Mouse (Mus musculus): ENCODE measurements around the gene Carnmt1. TPM values are rescaled to one million over a fixed set of nuclear protein-coding genes. Genes with fewer than 3 reads are reported as not detected.

Gene Carnmt1
- 2.3 and 3.4 TPM in 2 replicates for polyA plus RNA-seq (2012; rRNA removed)

DNA sequence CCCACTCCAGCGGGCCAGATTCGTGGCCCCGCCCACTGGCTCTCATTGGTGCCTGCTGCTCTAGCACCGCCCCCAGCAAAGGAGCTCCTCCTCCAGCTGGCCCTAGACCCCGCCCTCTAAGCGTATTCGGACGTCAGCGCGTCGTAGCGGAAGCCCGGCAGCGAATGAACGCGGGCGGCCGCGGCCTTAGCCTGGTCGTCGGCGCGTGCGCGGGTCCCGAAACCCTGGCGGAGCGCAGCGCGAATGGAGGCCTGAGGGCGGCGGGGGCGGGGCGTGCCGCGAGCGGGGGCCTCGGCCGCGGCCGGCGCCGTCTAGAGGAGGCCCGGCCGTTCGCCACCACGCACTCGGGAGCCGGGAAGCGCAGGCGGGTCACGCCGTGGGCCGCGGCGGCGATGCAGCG is at the start of gene Carnmt1:
Gene Carnmt1, plus strand, starts transcription at position 157 of the 400 bp plus-strand sequence.

DNA sequence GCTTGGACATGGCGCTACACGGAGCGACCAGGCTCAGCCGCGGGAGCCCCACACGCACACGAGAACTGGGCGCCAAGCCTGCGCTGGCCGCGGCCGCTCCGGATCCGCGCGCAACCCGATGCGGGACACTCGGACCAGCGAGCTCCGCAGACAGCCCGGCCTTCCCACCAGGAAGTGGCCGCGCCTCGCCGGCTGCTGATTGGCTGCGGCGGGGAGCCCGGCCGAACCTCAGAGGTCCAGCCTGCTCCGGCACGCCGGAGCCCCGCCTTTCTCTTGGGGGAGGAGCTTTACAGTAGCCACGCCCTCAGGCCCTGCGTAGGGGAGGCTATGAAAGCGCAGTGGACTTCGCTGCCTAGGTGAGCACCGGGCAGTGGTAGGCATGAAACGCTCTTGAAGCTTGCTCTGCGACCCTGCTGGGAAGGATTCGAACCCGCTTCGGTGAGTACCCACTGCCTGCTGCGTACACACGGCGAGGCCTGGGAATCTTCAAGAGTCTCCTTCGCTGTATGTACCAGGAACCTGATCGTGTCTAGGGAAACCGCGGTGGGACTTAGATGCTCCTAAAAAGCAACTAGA is 38.8 kb upstream of the Carnmt1 start, which contains the start of the genes Ostf1 and Nmrk1:
Gene Ostf1, minus strand, starts transcription at position 180 of the 576 bp plus-strand sequence.
Gene Nmrk1, plus strand, starts transcription at position 307 of the 576 bp plus-strand sequence.

DNA sequence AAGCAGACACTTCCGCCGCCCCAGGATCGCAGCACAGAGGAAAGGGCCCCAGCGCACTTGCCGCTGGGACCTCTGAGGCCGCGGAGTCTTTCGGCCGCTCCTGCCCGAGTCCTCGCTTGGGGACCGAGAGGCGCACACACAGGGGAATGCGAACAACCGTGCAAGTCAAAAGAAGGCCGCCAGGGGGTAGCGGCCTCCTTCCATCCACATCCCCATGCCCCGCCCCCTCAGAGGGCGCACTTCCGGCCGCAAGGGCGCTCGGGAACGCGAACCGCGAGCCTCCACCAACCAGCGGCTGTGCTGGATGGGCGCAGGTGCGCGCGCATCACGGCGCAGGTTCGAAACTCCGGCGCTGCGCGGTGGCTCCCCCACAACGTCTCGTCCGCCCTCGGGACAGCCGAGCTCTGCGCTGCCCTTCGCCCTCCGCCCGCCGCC is 42.3 kb downstream of the Carnmt1 start, which contains the start of gene D030056L22Rik:
Gene D030056L22Rik, plus strand, starts transcription at position 328 of the 435 bp plus-strand sequence.

GRCm38 (mm10) chr19:18749598-18750339 is 79.2 kb downstream of the Carnmt1 start, which contains the start of gene Trpm6:
Trpm6 (plus strand) TSS chr19:18749983.

Other genes starting within 250 kb of the Carnmt1 start
- 26.3 and 40.1 TPM in 2 replicates for gene Ostf1, start 38.9 kb upstream of the Carnmt1 start, polyA plus RNA-seq (2012; rRNA removed)
- 1.4 TPM in 2 replicates for gene Nmrk1, start 38.8 kb upstream of the Carnmt1 start, polyA plus RNA-seq (2012; rRNA removed)
- gene D030056L22Rik, start 42.4 kb downstream of the Carnmt1 start, polyA plus RNA-seq (2012; rRNA removed) = 5.3 and 10.3 TPM in 2 replicates
- gene Trpm6, start 79.2 kb downstream of the Carnmt1 start, polyA plus RNA-seq (2012; rRNA removed) = not detected in 2 replicates

All from stomach, adult 2 months (tissue).